Mouse (Mus musculus): Measurements from ENCODE around the gene Gm4707. TPM values are rescaled to one million over a fixed set of nuclear protein-coding genes. Genes with fewer than 3 reads are reported as not detected.

Gene Gm4707
- polyA plus RNA-seq, 1 experiment from 2014 or later: 0.45 TPM

- peak overlapping the region; percentile 71 for H3K4me2 ChIP-seq (ENCODE audit: low read depth, low read length)
- 26% methylated on average over 8 of the region's 8 CpGs for WGBS (ENCODE audit: insufficient replicate concordance)
- H3K9ac ChIP-seq (replicated peaks): peak overlapping the region; percentile 54
- peaks cover 21% of the 10 kb centered on the region for H3K4me1 ChIP-seq (ENCODE audit: insufficient read depth)
- no peaks in the 10 kb centered on the region for H3K36me3 ChIP-seq (replicated peaks; ENCODE audit: insufficient read depth, low read length)
- ATAC-seq (0 out of 2 replicates have a peak, but pooled peaks have one; percentile 12), DNase-seq (peak; percentile 27)
- TF ChIP-seq EP300 (IDR thresholded peaks at IDR 0.05; ENCODE audit: low read depth): no peak
- TF ChIP-seq CTCF (IDR thresholded peaks at IDR 0.05; ENCODE audit: low read depth): no peak
- H3K4me3 ChIP-seq (ENCODE audit: low read depth, low read length): peak overlapping the region; percentile 37
- no peaks in the 10 kb centered on the region for H3K27me3 ChIP-seq (ENCODE audit: insufficient read depth, low read length)
- peak overlapping the region; percentile 91 for H3K27ac ChIP-seq (ENCODE audit: low read depth)
- no peaks in the 10 kb centered on the region for H3K9me3 ChIP-seq (ENCODE audit: low read length)
Measured at GRCm38 (mm10) chr17:71486231-71486851, 26.6 kb upstream of the Gm4707 start.

DNA sequence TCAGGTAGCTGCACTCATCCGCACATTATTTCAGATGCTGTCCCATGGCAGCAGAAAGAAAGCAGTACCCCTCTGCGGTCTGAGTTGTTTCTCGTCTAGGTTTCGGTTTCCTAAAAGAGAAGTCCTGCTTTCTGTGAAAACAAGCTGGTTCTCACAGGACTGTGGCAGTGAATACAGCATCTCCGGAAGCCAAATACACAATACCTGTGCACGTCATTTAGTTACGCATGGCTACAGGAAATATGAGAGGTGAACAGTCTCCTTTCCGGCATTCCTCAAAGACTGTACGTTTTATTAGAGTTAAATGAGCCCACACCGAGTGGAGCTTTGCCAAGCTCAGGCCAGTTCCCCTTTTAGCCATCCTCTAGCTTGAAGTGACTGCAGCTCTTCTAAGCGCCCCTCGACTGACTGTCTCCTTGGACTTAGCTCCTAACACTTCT is 26.1 kb upstream of the Gm4707 start:
- Histone ChIP-seq H3K4me2 (ENCODE audit: low read depth, low read length) (peak overlapping the region; percentile 71), H3K9me3 (ENCODE audit: low read length) (no peaks in the 10 kb centered on the region)
- WGBS (ENCODE audit: insufficient replicate concordance): 27% methylated on average over 12 of the region's 12 CpGs

DNA sequence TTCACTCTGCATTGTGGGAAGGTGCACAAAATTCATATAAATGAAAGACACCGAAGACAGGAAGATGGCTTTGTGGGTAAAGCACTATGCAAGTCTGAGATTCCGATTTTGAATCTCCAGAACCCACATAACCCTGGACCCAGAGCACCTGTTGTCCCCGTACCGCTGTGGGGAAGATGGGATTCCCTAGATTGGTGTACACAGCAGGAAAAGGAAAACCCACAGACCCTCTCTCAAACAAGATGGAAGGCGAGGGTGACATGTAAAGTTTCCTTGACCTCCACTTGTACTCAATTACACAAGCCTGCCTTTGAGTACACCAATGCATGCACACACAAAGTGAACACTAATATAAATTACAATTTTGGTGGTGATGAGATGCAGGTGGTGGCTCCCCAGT is 25.0 kb upstream of the Gm4707 start:
- 85% methylated on average over 5 of the region's 5 CpGs for WGBS (ENCODE audit: insufficient replicate concordance)
- Histone ChIP-seq H3K27ac (ENCODE audit: low read depth) (peak overlapping the region; percentile 91), H3K4me2 (ENCODE audit: low read depth, low read length) (no peak overlapping the region)

More for the DNA sequence above, 26.1 kb upstream of the Gm4707 start:
- TF ChIP-seq CTCF (IDR thresholded peaks at IDR 0.05; ENCODE audit: low read depth) (no peak), EP300 (IDR thresholded peaks at IDR 0.05; ENCODE audit: low read depth) (no peak)
- peak; percentile 47 for DNase-seq
- Histone ChIP-seq H3K4me1 (ENCODE audit: insufficient read depth) (peaks cover 21% of the 10 kb centered on the region), H3K27me3 (ENCODE audit: insufficient read depth, low read length) (no peaks in the 10 kb centered on the region), H3K27ac (ENCODE audit: low read depth) (peak overlapping the region; percentile 91), H3K9ac (replicated peaks) (peak overlapping the region; percentile 54), H3K4me3 (ENCODE audit: low read depth, low read length) (peak overlapping the region; percentile 37), H3K36me3 (replicated peaks; ENCODE audit: insufficient read depth, low read length) (no peaks in the 10 kb centered on the region)
- peak; percentile 37 for ATAC-seq

GRCm38 (mm10) chr17:71483418-71484060 is 23.8 kb upstream of the Gm4707 start:
- Histone ChIP-seq H3K4me2 (ENCODE audit: low read depth, low read length) (no peak overlapping the region), H3K27me3 (ENCODE audit: insufficient read depth, low read length) (no peaks in the 10 kb centered on the region), H3K9me3 (ENCODE audit: low read length) (no peaks in the 10 kb centered on the region), H3K9ac (replicated peaks) (no peak overlapping the region), H3K4me1 (ENCODE audit: insufficient read depth) (peaks cover 18% of the 10 kb centered on the region), H3K36me3 (replicated peaks; ENCODE audit: insufficient read depth, low read length) (no peaks in the 10 kb centered on the region), H3K4me3 (ENCODE audit: low read depth, low read length) (no peak overlapping the region), H3K27ac (ENCODE audit: low read depth) (peak overlapping the region; percentile 70)
- TF ChIP-seq CTCF (IDR thresholded peaks at IDR 0.05; ENCODE audit: low read depth): no peak
- TF ChIP-seq EP300 (IDR thresholded peaks at IDR 0.05; ENCODE audit: low read depth): no peak
- no peak for DNase-seq
- ATAC-seq: peak; percentile 65
- 57% methylated on average over 7 of the region's 7 CpGs for WGBS (ENCODE audit: insufficient replicate concordance)

More for the DNA sequence above, 25.0 kb upstream of the Gm4707 start:
- TF ChIP-seq EP300 (IDR thresholded peaks at IDR 0.05; ENCODE audit: low read depth) (no peak), CTCF (IDR thresholded peaks at IDR 0.05; ENCODE audit: low read depth) (no peak)
- Histone ChIP-seq H3K4me3 (ENCODE audit: low read depth, low read length) (no peak overlapping the region), H3K9ac (replicated peaks) (no peak overlapping the region), H3K4me1 (ENCODE audit: insufficient read depth) (peaks cover 18% of the 10 kb centered on the region), H3K9me3 (ENCODE audit: low read length) (no peaks in the 10 kb centered on the region), H3K36me3 (replicated peaks; ENCODE audit: insufficient read depth, low read length) (no peaks in the 10 kb centered on the region), H3K27me3 (ENCODE audit: insufficient read depth, low read length) (no peaks in the 10 kb centered on the region)
- DNase-seq: no peak
- no peak for ATAC-seq

GRCm38 (mm10) chr17:71479381-71479901 is 19.7 kb upstream of the Gm4707 start:
- DNase-seq (no peak), ATAC-seq (no peak)
- Histone ChIP-seq H3K4me2 (ENCODE audit: low read depth, low read length) (no peak overlapping the region), H3K9ac (replicated peaks) (no peak overlapping the region), H3K4me1 (ENCODE audit: insufficient read depth) (peaks cover 13% of the 10 kb centered on the region), H3K27ac (ENCODE audit: low read depth) (no peak overlapping the region), H3K36me3 (replicated peaks; ENCODE audit: insufficient read depth, low read length) (no peaks in the 10 kb centered on the region), H3K9me3 (ENCODE audit: low read length) (no peaks in the 10 kb centered on the region), H3K27me3 (ENCODE audit: insufficient read depth, low read length) (no peaks in the 10 kb centered on the region), H3K4me3 (ENCODE audit: low read depth, low read length) (no peak overlapping the region)
- 38% methylated on average over 5 of the region's 5 CpGs for WGBS (ENCODE audit: insufficient replicate concordance)
- TF ChIP-seq CTCF (IDR thresholded peaks at IDR 0.05; ENCODE audit: low read depth) (no peak), EP300 (IDR thresholded peaks at IDR 0.05; ENCODE audit: low read depth) (no peak)

DNA sequence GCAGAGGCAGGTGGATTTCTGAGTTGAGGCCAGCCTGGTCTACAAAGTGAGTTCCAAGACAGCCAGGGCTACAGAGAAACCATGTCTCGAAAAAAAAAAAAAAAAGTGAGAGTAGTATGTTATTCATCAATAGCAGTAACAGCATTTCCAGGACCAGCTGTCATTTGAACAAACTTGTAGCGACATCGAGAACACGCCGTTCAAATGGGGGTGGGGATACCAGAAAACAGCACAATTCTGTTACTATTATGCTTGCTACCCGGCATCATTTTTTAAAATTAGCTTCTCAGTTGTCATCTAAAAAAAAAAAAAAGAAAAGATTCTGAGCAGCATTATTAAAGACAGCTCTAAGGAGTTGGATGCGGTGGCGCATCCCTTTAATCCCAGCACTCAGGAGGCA is 17.8 kb upstream of the Gm4707 start:
- 92% methylated on average over 8 of the region's 8 CpGs for WGBS (ENCODE audit: insufficient replicate concordance)
- no peaks in the 10 kb centered on the region for H3K27me3 ChIP-seq (ENCODE audit: insufficient read depth, low read length)
- H3K4me2 ChIP-seq (ENCODE audit: low read depth, low read length): no peak overlapping the region
- H3K9me3 ChIP-seq (ENCODE audit: low read length): no peaks in the 10 kb centered on the region
- H3K36me3 ChIP-seq (replicated peaks; ENCODE audit: insufficient read depth, low read length): no peaks in the 10 kb centered on the region
- H3K4me1 ChIP-seq (ENCODE audit: insufficient read depth): peaks cover 21% of the 10 kb centered on the region
- no peak overlapping the region for H3K27ac ChIP-seq (ENCODE audit: low read depth)
- no peak overlapping the region for H3K9ac ChIP-seq (replicated peaks)
- H3K4me3 ChIP-seq (ENCODE audit: low read depth, low read length): no peak overlapping the region
- no peak for TF ChIP-seq EP300 (IDR thresholded peaks at IDR 0.05; ENCODE audit: low read depth)
- no peak for TF ChIP-seq CTCF (IDR thresholded peaks at IDR 0.05; ENCODE audit: low read depth)
- ATAC-seq (no peak), DNase-seq (no peak)

All from liver, postnatal 0 days (tissue).